Mouse (Mus musculus) frontal cortex, postnatal 36 days (tissue): Measurements from ENCODE around the gene Gm9844.
"Not testable (repeated sequence)": the region's sequence is repeated elsewhere in the genome, so short reads cannot be mapped to it uniquely, and the experiment has no call there.

ENCODE experiments used
- DNase-seq, 2 experiments: peaks; one replicate each; pipeline ENCODE4 v3.0.0; 2022; ENCODE audit warnings: low spot score in 2 of 2

Gene Gm9844

GRCm38 (mm10) chr7:24861913-24862312, at the start of gene Gm9844:
Gene Gm9844 (plus strand): TSS chr7:24862213.
- no peak for DNase-seq

GRCm38 (mm10) chr7:24817502-24817901, 44.5 kb upstream of the Gm9844 start:
- peak; percentile 72 to 76 for DNase-seq

- DNase-seq: no peak
Observed at GRCm38 (mm10) chr7:24824452-24824851, 37.6 kb upstream of the Gm9844 start.

GRCm38 (mm10) chr7:24827181-24827580, 34.8 kb upstream of the Gm9844 start:
- DNase-seq: no peak

GRCm38 (mm10) chr7:24838732-24839409, 23.1 kb upstream of the Gm9844 start:
- not testable (repeated sequence) for DNase-seq

GRCm38 (mm10) chr7:24839410-24839808, 22.6 kb upstream of the Gm9844 start:
- DNase-seq: no peak

GRCm38 (mm10) chr7:24840331-24840730, 21.7 kb upstream of the Gm9844 start:
- DNase-seq: no peak

GRCm38 (mm10) chr7:24841009-24841408, 21.0 kb upstream of the Gm9844 start:
- no peak for DNase-seq

GRCm38 (mm10) chr7:24844144-24844543, 17.9 kb upstream of the Gm9844 start:
- no peak for DNase-seq

- no peak for DNase-seq
Observed at GRCm38 (mm10) chr7:24845181-24845580, 16.8 kb upstream of the Gm9844 start.

GRCm38 (mm10) chr7:24845713-24846112, 16.3 kb upstream of the Gm9844 start:
- DNase-seq: no peak

- not testable (repeated sequence) for DNase-seq
Observed at GRCm38 (mm10) chr7:24846576-24846975, 15.4 kb upstream of the Gm9844 start.

- DNase-seq: peak; percentile 61 to 79
Observed at GRCm38 (mm10) chr7:24850162-24850561, 11.9 kb upstream of the Gm9844 start.

GRCm38 (mm10) chr7:24850899-24851303, 11.1 kb upstream of the Gm9844 start:
- DNase-seq: peak; percentile 5 to 13

GRCm38 (mm10) chr7:24851596-24852325, 10.3 kb upstream of the Gm9844 start:
- no peak for DNase-seq

GRCm38 (mm10) chr7:24852557-24853232, 9.3 kb upstream of the Gm9844 start:
- DNase-seq: no peak

GRCm38 (mm10) chr7:24853233-24853563, 8.8 kb upstream of the Gm9844 start:
- DNase-seq: no peak

GRCm38 (mm10) chr7:24853695-24854094, 8.3 kb upstream of the Gm9844 start:
- DNase-seq: no peak

- DNase-seq: no peak
Observed at GRCm38 (mm10) chr7:24856460-24857120, 5.4 kb upstream of the Gm9844 start.

- DNase-seq: no peak
Observed at GRCm38 (mm10) chr7:24859234-24859633, 2.8 kb upstream of the Gm9844 start.

GRCm38 (mm10) chr7:24862853-24863252, 840 bp downstream of the Gm9844 start:
- DNase-seq: no peak

GRCm38 (mm10) chr7:24864156-24864555, 2.1 kb downstream of the Gm9844 start:
- DNase-seq: no peak
